Mouse (Mus musculus) B cell, adult 2 months (primary cell): ENCODE results near the gene Mrto4.
"Not testable (repeated sequence)": the region's sequence is repeated elsewhere in the genome, so short reads cannot be mapped to it uniquely, and the experiment has no call there.

Experiments used
- DNase-seq, 2 experiments: peaks; one replicate each; pipeline ENCODE4 v3.0.0; 2022

Mrto4 gene

GRCm38 (mm10) chr4:139351931-139352711, at the start of gene Mrto4, which contains the start of the genes Emc1 and Ubr4:
Gene Mrto4, minus strand, starts transcription at chr4:139352576.
Gene Emc1, plus strand, starts transcription at chr4:139352587.
Gene Ubr4, plus strand, starts transcription at chr4:139352609.
- peak; percentile 88 to 89 for DNase-seq

GRCm38 (mm10) chr4:139400487-139400886, 48.1 kb upstream of the Mrto4 start:
- DNase-seq = no peak

GRCm38 (mm10) chr4:139395431-139395830, 43.1 kb upstream of the Mrto4 start:
- no peak for DNase-seq

DNA sequence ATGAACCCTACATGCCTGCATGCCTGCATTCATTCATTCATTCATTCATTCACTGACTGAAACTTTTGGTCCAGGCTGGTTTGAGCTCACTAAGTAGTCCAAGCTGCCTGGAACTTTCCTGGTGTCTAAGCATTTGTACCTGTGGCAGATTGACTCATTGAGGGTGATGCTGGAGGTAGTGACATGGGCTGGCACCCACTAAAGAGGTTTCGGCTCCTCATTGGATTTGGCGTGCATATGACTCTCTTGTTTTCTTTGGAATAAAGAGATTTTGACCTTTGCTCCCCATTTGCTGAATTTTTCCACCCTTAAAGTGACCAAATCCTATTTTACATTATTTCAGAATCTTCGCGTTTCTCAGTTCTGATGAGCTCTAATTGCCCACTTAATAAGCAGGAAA, 37.2 kb upstream of the Mrto4 start:
- no peak for DNase-seq

GRCm38 (mm10) chr4:139386869-139387319, 34.5 kb upstream of the Mrto4 start:
- no peak for DNase-seq

- not testable (repeated sequence) for DNase-seq
Observed at GRCm38 (mm10) chr4:139385841-139386240, 33.5 kb upstream of the Mrto4 start.

DNA sequence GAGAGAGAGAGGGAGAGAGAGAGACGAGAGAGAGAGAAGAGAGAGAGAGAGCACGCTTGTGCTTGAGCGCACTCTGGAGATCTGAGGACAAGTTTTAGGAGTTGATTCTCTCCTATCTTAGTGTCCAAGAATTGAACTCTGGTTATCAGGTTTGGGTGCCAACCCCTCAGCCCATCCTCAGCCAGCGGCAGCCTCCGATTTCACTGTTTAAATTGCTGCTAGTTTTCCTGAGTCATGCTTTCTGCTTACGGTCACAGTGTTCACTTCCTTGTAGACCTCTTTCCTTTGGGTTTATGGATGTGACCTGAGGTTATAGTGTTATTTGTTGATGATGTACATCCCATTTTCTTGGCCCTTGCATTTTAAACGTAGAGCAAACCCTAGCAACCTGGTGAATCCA, 29.9 kb upstream of the Mrto4 start:
- no peak for DNase-seq

GRCm38 (mm10) chr4:139381452-139381845, 29.1 kb upstream of the Mrto4 start:
- DNase-seq = no peak

- no peak for DNase-seq
Observed at GRCm38 (mm10) chr4:139380775-139381451, 28.5 kb upstream of the Mrto4 start.

DNA sequence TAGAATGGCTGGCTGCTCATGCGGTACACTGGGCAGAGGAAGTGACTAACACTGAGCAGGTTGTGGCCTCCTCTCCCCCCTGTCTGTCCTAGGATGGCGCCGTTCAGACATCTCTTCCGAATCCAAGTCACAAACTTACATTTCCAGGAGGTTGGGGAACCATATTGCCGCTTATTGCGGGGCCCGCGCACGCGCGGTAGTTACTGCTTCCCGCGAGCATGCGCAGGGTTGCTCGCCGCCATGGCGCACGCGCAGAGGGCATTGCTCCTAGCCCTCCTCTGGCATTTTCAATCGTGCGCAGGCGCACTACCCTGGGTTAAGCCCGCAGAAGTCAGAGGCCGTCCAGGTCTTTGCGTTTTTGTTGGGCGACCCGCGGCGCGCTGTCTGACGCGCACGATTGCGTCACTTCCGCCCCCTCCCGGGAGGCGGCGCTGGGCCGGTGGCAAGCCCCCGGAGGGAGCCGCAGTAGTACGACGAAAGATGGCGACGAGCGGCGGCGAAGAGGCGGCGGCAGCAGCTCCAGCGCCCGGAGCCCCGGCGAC, 27.9 kb upstream of the Mrto4 start:
- DNase-seq = peak; percentile 100

DNA sequence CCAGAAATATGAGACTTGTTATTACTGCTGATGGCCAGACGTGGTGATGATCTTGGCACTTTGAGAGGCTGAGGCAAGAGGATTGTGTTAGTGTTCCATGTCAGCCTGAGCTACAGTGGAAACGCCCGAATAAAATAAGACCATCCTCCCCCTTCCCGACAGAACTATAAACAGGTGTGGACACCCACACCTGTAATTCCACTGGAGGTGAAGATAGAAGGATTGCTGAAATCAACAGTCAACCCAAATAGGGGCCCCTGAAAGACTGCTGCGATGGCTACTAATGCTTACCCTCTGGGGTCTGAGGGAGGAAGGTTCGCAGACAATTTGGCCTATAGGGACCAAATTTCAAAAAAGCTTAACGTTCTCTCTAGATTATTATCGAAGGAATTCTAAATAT, 27.3 kb upstream of the Mrto4 start:
- peak; percentile 11 to 16 for DNase-seq

DNA sequence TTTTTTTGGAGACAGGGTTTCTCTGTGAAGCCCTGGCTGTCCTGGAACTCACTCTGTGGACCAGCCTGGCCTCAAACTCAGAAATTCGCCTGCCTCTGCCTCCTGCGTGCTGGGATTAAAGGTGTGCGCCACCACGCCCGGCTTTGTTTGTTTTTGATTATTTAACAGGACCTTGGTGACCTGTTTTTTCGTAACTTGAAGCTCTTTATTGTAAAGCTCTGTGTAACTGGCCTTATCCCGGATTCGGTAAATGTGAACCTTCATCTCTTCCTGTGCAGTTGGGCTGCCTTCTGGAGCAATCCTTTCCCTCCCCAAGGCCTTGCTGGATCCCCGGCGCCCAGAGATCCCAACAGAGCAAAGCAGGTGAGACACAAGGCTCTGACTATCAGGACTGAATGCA, 21.2 kb upstream of the Mrto4 start:
- no peak for DNase-seq

- DNase-seq = no peak
Observed at GRCm38 (mm10) chr4:139373130-139373529, 20.8 kb upstream of the Mrto4 start.

- no peak for DNase-seq
Observed at GRCm38 (mm10) chr4:139368038-139368437, 15.7 kb upstream of the Mrto4 start.

GRCm38 (mm10) chr4:139367336-139367735, 15.0 kb upstream of the Mrto4 start:
- DNase-seq = no peak

- DNase-seq = no peak
Observed at GRCm38 (mm10) chr4:139360761-139361548, 8.6 kb upstream of the Mrto4 start.

GRCm38 (mm10) chr4:139357211-139357610, 4.8 kb upstream of the Mrto4 start:
- no peak for DNase-seq

- no peak for DNase-seq
Observed at GRCm38 (mm10) chr4:139352832-139353231, 456 bp upstream of the Mrto4 start.

DNA sequence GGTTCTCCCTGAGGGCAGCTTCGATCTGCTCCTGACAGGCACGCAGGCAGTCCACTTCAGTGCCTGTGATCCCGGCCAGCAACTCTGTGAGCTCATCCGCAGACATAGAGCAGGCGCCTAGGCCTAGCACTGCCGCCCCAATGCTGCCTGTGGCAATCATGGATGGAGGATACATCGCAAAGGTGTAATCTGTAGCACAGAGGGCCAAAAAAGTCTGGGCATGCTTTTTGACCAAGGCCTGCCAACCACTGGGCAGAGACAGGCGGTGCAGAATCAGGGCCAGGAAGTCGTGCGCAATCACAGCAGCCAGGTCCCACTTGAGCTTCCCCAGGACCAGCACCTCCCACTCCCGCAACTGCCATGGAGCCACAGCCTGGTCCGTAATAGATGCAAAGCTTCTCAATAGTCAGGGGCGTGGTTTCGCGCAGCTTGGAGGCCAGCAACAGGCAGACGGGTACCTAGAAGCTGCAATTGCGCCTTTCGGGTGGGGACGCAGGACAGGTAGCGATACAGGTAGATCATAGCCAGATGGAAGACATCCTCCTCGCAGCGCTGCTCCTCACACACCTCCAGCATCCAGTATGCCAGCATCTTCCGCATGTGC, 6.9 kb downstream of the Mrto4 start:
- DNase-seq = no peak

- no peak for DNase-seq
Observed at GRCm38 (mm10) chr4:139343718-139344117, 8.7 kb downstream of the Mrto4 start.

- no peak for DNase-seq
Observed at GRCm38 (mm10) chr4:139341556-139342233, 10.7 kb downstream of the Mrto4 start.

DNA sequence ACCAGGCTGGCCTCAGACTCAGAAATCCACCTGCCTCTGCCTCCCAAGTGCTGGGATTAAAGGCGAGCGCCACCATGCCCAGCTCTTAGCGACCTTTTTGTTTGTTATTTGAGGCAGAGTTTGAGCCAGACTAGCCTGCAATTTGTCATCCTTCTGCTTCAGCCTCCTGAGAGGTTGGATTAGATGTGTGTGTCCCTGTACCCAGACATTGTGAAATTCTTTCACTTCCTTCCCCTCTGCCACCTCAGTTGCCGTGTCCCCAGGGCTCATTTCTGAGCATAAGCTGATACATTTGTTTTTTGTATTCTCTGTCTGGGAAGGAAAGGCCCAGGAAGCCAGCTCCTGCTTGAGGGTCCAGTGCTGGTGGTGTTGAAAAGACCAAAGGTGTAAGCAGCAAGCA, 11.5 kb downstream of the Mrto4 start:
- no peak for DNase-seq
